Mouse (Mus musculus): ENCODE measurements around the gene Cutc. TPM values are rescaled to one million over a fixed set of nuclear protein-coding genes. Genes with fewer than 3 reads are reported as not detected.

Cutc gene
- total RNA-seq, 4 experiments from 2014 or later: 5.8 to 8.2 (median 7.7) TPM

DNA sequence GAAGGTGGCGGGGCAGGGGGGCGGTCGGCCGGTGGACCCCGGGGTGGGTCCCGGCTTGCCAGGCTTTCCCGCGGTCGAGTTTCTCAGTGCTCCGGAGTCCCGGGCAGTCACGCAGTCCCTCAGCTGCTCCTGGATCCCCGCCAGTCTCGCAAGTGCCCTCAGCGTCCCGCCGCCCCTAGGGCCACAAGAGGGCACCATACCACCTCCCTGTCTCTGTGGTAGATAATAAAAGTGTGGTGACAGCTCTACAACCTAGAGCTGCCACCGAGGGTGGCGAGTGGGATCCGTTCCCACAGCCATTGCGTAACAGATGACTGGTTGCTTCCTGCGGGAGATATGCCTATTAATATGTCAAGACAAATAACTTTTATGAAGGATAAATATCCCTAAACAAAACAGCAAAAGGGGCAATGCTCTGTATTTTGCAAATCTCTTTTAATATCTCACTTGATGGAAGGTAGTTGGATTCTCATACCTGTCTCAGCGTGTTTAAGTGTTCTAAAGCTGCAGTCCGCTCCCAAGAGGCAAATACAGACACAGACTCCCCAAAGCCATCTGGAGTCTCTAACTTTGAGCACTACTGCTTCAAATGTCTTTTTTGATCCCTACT is 535 bp downstream of the Cutc start:
- peak; percentile 84 to 89 for DNase-seq (ENCODE audit: low spot score in 2 of 2)

DNA sequence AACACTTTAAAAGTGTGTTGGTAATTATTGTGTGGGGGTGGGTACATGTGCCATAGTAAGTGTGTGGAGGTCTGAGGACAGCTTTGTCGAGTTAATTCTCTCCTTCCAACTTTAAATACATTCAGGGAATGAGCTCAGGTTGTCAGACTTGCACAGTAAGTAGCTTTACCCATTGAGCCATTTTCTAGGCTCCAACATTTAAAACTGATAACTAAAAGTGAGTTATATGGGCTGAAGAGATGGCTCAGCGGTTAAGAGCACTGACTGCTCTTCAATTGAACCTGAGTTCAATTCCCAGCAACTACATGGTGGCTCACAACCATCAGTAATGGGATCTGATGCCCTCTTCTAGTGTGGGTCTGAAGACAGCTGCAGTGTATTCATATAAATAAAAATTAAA is 1.4 kb downstream of the Cutc start:
- no peak for DNase-seq (ENCODE audit: low spot score in 2 of 2)

DNA sequence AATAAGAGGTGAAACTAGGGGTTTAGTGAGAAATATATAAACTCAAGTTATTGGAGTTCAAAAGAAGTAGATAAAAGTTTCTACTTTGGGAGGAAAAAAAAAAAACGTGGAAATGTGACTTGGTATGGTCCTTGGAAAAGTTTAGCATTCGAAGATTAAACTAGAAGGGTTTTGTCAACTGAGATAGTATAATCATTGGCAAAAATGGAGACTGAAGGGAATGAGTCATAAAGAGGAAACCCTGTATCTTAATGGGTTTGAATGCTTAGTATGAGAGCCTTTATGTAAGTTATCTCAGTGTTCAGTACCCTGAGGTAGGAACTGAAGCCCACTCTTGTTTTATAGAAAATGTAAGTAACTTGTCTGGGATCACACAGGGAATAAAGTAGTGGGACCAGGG is 2.1 kb downstream of the Cutc start:
- no peak for DNase-seq (ENCODE audit: low spot score in 2 of 2)

DNA sequence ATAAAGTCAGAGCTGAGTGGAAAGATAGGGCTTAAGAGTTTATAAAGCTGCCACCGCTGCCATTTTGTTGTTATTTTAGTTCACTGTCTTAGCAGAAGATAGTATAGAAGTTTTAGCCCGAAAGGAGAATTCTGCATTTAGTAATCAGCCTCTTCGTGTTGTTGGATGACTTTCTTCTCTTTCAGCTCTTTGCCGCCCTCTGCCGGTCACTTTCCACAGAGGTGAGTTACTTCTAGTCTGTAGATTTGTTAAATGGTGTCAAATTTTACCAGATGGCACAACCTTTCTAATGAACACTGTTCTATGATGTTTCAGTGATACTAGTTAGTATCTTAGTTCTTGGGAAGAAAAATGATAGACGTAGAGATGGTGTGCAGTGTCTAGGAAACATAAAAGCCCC is 7.7 kb downstream of the Cutc start:
- peak in 1 of 2 experiments; percentile 51 for DNase-seq (ENCODE audit: low spot score in 2 of 2)

DNA sequence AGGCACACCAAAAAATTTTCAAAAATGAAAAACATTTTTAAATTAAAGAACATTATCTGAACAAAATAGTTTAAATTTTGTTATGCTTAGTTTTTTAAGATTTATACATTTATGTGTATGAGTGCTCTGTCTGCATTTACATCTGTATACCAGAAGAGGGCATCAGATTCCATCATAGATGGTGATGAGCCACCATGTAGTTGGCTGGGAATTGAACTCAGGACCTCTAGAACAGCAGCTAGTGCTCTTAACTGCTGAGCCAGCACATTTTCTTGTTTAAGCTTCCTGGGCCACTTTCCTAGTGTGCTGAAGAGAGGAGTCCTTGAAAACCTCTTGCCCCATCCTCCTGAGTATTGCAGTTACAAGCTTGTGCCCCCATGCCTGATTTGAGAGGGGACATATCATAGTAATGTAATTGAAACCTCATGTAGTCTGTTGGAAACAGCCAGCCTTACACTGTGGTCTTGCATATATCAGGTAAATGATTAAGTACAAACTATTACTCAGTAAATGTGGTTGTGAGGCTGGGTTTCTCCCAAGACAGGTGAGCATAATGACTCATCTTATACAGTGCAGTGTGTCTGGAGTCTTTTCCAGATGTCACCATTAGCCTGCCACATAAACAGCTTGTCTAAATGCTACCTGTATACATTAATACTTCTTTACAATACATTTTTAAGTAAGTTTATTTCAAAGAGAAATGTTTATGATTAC is 8.9 kb downstream of the Cutc start:
- no peak for DNase-seq (ENCODE audit: low spot score in 2 of 2)

DNA sequence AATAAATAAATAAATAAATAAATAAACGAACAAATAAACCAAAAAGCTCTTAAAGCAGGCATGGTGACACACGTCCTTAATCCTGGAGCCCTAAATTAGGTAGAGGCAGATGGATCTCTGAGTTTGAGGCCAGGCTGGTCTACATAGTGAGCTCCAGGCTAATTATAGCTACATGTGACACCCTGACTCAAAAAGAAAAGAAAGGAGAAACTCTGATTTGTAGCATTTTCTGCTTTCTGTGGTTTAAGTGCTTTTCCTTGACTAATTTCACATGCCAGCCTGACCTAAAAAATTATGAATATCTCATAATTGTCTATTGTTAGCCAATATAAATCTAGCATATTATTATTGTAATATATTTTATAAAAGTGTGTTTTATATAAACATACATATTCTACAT is 9.6 kb downstream of the Cutc start:
- DNase-seq (ENCODE audit: low spot score in 2 of 2): no peak

DNA sequence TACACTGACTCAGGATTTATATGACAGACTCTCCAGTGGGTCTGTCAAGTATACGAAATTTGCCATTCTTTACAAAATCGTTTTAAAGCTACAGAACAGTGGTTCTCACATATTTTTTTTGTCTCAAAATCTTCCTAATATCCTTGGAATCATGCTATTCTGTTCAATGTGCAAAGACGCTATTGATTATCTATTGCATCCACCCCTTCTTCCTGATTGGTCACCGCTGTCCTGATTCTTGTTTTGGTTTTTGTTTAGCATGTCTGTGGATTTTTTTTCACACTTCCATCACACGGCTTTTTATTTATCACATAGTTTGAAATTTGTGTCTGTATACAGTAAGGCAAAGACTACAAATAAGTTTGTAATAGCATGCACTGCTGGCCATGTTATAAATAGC is 13.7 kb downstream of the Cutc start:
- no peak for DNase-seq (ENCODE audit: low spot score in 2 of 2)

GRCm38 (mm10) chr19:43767549-43768322 is 14.9 kb downstream of the Cutc start:
- no peak for DNase-seq (ENCODE audit: low spot score in 2 of 2)

DNA sequence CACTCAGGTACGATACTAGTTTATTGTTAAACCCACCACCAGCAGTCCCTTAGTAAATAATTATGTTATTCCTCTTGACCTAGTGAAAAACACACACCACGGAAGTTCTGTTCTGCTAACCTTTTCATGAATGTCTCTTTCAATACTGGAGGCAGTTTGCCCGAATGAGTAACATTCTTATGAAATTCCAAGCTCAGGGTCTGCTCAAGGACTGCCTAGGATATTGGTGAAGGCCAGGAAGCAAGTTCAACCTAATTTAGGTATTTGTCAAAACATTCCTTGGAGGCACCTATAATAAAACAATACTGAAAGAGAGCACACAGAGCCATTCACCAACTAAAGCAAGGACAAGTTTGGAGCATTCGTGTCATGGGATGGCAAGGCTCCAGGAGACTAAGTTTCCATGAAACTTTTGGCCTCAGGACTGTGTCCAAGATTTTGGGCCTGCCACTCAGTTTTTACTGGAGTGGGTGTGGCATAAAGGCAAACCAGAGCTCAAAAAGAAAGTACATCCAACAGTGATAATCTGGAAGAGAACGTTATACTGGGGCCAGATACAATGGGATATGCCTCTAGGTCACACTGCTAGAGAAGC is 16.7 kb downstream of the Cutc start:
- DNase-seq (ENCODE audit: low spot score in 2 of 2): no peak

DNA sequence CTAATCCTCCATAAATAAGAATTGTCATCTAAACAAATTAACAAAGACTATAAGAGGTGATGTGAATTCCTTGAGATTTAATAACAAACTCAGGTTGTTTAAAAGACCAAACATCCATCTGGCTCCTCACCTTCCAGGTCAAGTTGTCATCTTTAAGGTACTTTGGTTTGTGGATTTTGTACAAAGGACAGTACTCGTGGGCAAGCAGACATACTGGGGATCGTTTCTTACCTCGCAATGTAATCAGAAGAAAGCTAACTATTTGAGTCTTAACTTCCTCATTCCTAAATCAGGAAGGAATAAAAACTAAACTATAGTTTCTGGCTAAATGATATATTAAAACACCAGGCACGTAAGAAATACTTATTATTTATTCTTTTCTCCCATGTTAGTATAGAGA is 17.8 kb downstream of the Cutc start:
- no peak for DNase-seq (ENCODE audit: low spot score in 2 of 2)

- no peak for DNase-seq (ENCODE audit: low spot score in 2 of 2)
Measured at GRCm38 (mm10) chr19:43771499-43771969, 18.7 kb downstream of the Cutc start.

DNA sequence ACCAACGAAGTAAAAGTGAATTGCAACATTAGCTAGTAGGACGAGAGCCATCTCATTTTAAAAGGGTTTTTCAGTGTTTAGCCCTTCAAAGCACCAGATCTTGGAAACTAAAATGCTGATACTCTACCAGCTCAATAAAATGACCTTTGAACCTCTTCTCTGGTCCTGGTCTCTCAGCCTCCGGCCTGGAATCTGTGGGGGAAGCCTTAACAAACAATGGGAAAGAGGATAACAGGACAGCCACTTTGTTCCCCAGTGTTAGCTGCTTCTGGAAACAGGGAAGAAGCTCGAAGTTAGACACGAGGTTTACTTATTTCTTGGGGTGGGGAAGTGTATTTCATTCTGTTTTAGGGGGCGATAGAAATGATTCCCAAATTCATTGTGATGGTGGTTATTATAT is 19.5 kb downstream of the Cutc start:
- DNase-seq (ENCODE audit: low spot score in 2 of 2): no peak

DNA sequence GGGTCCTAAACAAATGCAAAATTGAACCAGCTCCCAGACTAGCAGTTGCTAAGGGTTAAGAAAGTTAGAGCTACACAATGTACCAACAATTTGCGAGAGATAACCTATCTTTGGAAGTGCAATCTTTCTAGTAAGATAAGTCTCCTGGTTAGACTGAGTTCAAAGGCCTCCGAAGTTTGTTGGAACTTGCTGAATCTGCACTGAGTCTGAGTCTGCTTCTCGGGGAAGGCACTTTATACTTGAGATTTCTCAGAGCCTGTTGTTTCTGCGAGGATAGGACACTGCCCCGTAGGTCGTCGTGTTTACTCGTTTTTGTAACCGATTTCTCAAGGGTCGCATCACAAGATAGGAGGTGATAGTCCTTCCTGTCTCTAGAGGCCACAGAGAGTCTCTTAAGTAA is 22.6 kb downstream of the Cutc start:
- no peak for DNase-seq (ENCODE audit: low spot score in 2 of 2)

GRCm38 (mm10) chr19:43776561-43776960 is 23.8 kb downstream of the Cutc start:
- DNase-seq (ENCODE audit: low spot score in 2 of 2): no peak

GRCm38 (mm10) chr19:43777308-43777707 is 24.5 kb downstream of the Cutc start:
- DNase-seq (ENCODE audit: low spot score in 2 of 2): no peak

GRCm38 (mm10) chr19:43780391-43780790 is 27.6 kb downstream of the Cutc start:
- DNase-seq (ENCODE audit: low spot score in 2 of 2): no peak

- DNase-seq (ENCODE audit: low spot score in 2 of 2): no peak
Measured at GRCm38 (mm10) chr19:43781980-43782379, 29.2 kb downstream of the Cutc start, which contains the start of gene Abcc2. Gene Abcc2, plus strand, starts transcription at chr19:43782192.

GRCm38 (mm10) chr19:43784761-43785160 is 32.0 kb downstream of the Cutc start:
- no peak for DNase-seq (ENCODE audit: low spot score in 2 of 2)

DNA sequence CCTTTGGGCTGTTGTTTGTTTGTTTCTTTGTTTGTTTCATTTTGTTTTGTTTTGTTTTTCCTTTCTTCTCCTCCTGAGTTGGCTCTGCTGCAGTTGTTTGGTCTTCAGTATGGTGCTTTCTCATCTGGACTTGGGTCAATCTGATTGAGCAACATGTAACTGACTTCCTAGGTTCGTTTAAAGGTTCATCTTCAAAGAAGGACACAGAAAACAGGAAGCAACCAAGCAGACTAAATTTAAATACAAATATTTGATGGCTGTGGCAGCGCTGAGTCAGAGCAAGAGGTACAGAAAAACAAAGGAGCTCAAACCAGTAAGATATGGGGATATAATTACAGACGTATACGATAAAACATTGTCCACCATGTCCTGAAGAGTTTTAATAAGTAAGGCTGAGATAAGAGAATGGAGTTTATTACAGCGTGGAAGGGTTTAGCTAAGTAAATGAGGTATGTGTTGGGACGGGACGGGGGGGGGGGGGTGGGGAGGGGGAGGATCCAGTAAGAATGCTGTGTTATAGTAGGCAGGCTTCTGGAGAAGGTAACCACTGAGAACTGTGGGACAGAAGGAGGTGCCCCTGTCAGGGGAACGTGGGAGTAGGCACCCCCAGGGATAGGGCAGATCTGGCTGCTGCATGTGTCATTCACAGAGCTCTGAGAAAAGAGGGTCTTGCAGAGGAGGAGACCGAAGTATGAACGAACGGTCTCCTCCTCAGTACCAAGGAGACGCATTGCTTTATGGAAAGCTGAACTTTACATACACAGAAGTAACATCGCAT is 33.6 kb downstream of the Cutc start:
- DNase-seq (ENCODE audit: low spot score in 2 of 2): no peak

- DNase-seq (ENCODE audit: low spot score in 2 of 2): no peak
Measured at GRCm38 (mm10) chr19:43789817-43790216, 37.0 kb downstream of the Cutc start.

DNA sequence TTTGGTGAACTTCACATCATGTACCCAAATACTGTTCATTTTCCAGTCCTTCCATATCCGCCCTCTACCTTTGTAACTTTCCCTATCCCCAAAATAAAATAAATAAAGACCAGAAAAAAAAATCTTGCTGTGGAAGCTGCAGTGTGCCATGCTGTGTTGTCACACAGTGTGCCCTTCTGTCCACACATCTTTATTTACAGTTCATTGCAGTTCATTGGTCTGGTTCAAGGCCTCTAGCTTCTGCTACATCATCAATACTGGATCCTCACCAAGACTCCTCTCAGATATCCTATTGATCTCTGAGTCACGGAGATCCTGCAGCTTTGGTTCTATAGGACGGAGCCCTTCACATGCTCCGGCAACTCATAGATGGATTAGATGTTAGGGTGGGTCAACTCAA is 39.7 kb downstream of the Cutc start:
- no peak for DNase-seq (ENCODE audit: low spot score in 2 of 2)

Measured in layer of hippocampus, adult 8-10 months (tissue).